Mouse (Mus musculus): ENCODE results near the gene Abca12. TPM values are rescaled to one million over a fixed set of nuclear protein-coding genes. Genes with fewer than 3 reads are reported as not detected.

Abca12 gene
- 0.14 TPM in 1 of 2 replicates, not detected in the other for polyA plus RNA-seq (2014; fragmentation: Nextera tagmentation; extraction: Ambion mirVana)

DNA sequence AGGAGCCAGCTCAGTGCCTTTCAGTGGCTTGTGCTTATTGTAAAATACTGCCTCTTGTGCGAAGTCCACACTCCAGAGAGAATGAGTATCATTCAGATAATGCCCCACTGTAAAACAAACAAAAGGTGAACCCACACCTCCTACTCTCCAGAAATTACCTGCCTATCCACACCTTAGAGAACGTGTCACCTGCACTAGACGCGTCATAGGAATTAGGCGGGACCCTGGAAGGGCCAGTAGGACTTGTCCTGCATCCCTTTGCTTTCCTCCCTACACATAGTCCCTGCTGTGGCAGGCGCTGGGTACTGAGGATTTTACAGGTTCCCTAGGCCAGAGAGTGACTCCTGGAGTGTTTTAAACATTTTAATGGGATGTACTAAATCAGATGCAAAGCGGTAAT lies at the start of gene Abca12:
TSS of gene Abca12 (minus strand) at position 101 of the 400 bp plus-strand sequence.
- no peaks in the 10 kb centered on the region for H3K9me3 ChIP-seq (ENCODE audit: control insufficient read depth, low read length)
- H3K27ac ChIP-seq (ENCODE audit: low read depth, low read length): no peak within 1 kb of the TSS
- H3K36me3 ChIP-seq (ENCODE audit: control insufficient read depth, insufficient read depth, low read length): no peaks in the 10 kb centered on the region
- ATAC-seq (ENCODE audit: low FRiP score) (no peak), DNase-seq (ENCODE audit: low spot score) (no peak)
- no peaks in the 10 kb centered on the region for H3K27me3 ChIP-seq (ENCODE audit: control insufficient read depth, insufficient read depth, low read length)
- H3K4me3 ChIP-seq (ENCODE audit: low read depth, low read length): no peak within 1 kb of the TSS
- no peak within 1 kb of the TSS for H3K4me2 ChIP-seq (replicated peaks; ENCODE audit: low read depth, low read length)
- H3K4me1 ChIP-seq (replicated peaks; ENCODE audit: control insufficient read depth, insufficient read depth, low read length): no peaks in the 10 kb centered on the region
- no peak within 1 kb of the TSS for H3K9ac ChIP-seq (ENCODE audit: low read depth, low read length)
- 86% methylated on average over 7 of the region's 7 CpGs for WGBS

DNA sequence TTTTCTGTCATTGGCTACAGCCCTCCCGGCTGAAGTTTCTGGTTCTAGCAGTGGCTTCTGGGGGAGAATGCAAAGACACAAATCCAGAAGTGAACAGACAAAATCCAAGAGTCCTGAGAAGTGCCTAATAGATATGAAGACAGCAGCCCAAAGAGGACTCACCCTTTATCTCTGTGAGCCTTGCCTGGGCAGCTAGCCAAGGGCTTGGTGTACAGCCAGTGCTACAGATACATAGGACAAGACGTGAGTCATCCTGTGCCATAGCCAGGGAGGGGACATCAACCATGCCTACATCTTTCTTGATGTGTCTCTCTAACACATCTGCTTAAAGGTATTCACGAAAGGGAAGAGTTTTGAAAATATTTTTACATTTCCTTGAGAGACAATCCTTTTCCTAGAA lies 43.3 kb upstream of the Abca12 start:
- no peaks in the 10 kb centered on the region for H3K27me3 ChIP-seq (ENCODE audit: control insufficient read depth, insufficient read depth, low read length)
- no peak for ATAC-seq (ENCODE audit: low FRiP score)
- WGBS: 84% methylated on average over 3 of the region's 3 CpGs
- H3K4me2 ChIP-seq (replicated peaks; ENCODE audit: low read depth, low read length): no peak overlapping the region
- no peaks in the 10 kb centered on the region for H3K9me3 ChIP-seq (ENCODE audit: control insufficient read depth, low read length)
- no peak overlapping the region for H3K4me3 ChIP-seq (ENCODE audit: low read depth, low read length)
- no peaks in the 10 kb centered on the region for H3K36me3 ChIP-seq (ENCODE audit: control insufficient read depth, insufficient read depth, low read length)
- no peak overlapping the region for H3K27ac ChIP-seq (ENCODE audit: low read depth, low read length)
- no peak for DNase-seq (ENCODE audit: low spot score)
- no peaks in the 10 kb centered on the region for H3K4me1 ChIP-seq (replicated peaks; ENCODE audit: control insufficient read depth, insufficient read depth, low read length)
- H3K9ac ChIP-seq (ENCODE audit: low read depth, low read length): no peak overlapping the region

DNA sequence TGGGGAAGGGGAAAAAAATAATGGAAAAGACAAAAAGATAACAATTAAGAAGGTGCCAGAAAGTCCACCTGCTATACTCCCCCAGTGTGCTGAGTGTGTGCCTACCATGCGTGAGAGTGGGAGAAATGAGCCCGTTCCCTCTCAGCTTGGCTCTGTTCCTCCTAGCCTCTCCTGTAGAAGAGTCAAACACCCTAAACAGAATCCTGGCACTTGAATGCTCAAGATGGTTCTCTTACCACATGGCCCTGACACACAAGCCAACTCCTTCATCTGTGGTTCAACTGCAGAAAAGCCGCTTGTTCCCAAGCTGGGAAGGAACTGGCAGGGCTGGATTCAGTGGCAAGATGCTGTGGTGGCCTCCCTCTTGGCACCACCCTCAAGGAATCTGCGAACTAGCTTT lies 32.7 kb upstream of the Abca12 start:
- H3K36me3 ChIP-seq (ENCODE audit: control insufficient read depth, insufficient read depth, low read length): no peaks in the 10 kb centered on the region
- no peaks in the 10 kb centered on the region for H3K9me3 ChIP-seq (ENCODE audit: control insufficient read depth, low read length)
- H3K4me2 ChIP-seq (replicated peaks; ENCODE audit: low read depth, low read length): no peak overlapping the region
- no peaks in the 10 kb centered on the region for H3K27me3 ChIP-seq (ENCODE audit: control insufficient read depth, insufficient read depth, low read length)
- no peaks in the 10 kb centered on the region for H3K4me1 ChIP-seq (replicated peaks; ENCODE audit: control insufficient read depth, insufficient read depth, low read length)
- no peak overlapping the region for H3K4me3 ChIP-seq (ENCODE audit: low read depth, low read length)
- ATAC-seq (ENCODE audit: low FRiP score): no peak
- H3K9ac ChIP-seq (ENCODE audit: low read depth, low read length): no peak overlapping the region
- 90% methylated on average over 4 of the region's 4 CpGs for WGBS
- H3K27ac ChIP-seq (ENCODE audit: low read depth, low read length): no peak overlapping the region
- no peak for DNase-seq (ENCODE audit: low spot score)

DNA sequence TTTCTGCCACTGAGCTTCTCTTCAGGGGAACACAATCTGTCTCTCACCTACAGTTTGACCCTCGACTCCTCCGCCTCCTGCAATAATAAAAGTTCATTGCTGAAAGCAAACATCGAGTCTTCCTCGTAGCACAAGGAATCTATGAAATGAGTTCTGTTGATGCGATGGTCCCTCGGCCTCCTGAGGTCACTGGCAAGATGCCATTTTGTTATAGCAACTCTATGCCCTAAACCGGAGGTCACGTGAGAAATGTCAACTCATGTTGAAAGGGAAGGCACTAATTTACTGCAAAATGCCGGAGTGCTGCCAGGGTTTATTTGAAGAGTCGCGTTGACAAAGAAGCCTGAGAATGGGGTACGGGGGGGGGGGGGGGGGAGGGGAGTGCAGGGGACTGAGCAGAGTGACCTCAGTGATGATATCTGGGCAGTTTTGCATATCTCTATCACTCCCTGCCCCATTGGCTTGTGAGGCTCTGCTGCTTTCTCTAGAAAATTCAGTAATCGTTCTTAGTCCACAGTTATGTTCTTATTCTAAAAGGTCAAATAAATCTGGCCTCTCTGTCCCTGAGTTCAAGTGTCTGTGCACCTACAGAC lies 7.1 kb upstream of the Abca12 start:
- Histone ChIP-seq H3K4me1 (replicated peaks; ENCODE audit: control insufficient read depth, insufficient read depth, low read length) (no peaks in the 10 kb centered on the region), H3K36me3 (ENCODE audit: control insufficient read depth, insufficient read depth, low read length) (no peaks in the 10 kb centered on the region), H3K4me3 (ENCODE audit: low read depth, low read length) (no peak overlapping the region), H3K27ac (ENCODE audit: low read depth, low read length) (no peak overlapping the region), H3K9me3 (ENCODE audit: control insufficient read depth, low read length) (no peaks in the 10 kb centered on the region), H3K27me3 (ENCODE audit: control insufficient read depth, insufficient read depth, low read length) (no peaks in the 10 kb centered on the region), H3K4me2 (replicated peaks; ENCODE audit: low read depth, low read length) (no peak overlapping the region), H3K9ac (ENCODE audit: low read depth, low read length) (no peak overlapping the region)
- WGBS: 66% methylated on average over 12 of the region's 13 CpGs
- no peak for ATAC-seq (ENCODE audit: low FRiP score)
- no peak for DNase-seq (ENCODE audit: low spot score)

DNA sequence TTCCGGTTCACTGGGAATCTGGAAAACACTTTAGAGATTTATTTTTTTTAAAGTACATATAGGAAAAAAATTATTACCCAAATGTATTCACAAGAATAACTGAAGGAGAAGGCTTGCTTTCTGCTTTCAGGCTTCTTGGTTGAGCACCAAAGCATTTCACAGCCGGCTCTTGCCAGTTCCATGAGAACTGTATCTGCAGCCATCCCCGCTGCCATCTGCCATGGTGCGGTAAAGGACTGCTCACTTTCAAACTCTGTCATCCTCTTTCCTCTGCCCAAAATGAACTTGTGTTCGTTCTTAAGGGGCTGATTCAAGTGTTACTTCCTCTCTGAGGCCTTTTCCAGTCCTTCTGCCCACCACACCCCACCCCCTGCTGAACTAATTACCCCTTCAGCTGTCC lies 3.8 kb upstream of the Abca12 start:
- 87% methylated on average over 5 of the region's 5 CpGs for WGBS

DNA sequence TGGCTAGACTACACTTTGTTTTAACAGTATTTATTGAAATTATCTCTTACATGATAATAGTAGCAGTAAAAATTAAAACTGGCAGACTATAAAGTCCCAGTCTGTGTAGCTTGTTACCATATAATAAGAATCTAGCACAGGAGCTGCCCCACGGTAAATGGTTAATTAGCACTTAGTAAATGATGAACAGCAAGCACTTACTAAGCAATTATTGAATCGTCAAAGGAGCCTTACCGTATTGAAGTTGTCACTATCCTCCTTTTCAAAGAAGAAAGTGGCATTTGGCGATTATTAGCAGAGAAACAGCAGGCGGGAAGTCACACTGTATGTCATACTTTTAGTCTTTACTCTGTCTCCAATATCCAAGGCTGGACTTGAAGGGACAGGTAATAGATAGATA lies 3.2 kb upstream of the Abca12 start:
- ATAC-seq (ENCODE audit: low FRiP score): no peak
- H3K27me3 ChIP-seq (ENCODE audit: control insufficient read depth, insufficient read depth, low read length): no peaks in the 10 kb centered on the region
- no peak overlapping the region for H3K27ac ChIP-seq (ENCODE audit: low read depth, low read length)
- H3K9me3 ChIP-seq (ENCODE audit: control insufficient read depth, low read length): no peaks in the 10 kb centered on the region
- no peak overlapping the region for H3K4me2 ChIP-seq (replicated peaks; ENCODE audit: low read depth, low read length)
- H3K4me3 ChIP-seq (ENCODE audit: low read depth, low read length): no peak overlapping the region
- H3K4me1 ChIP-seq (replicated peaks; ENCODE audit: control insufficient read depth, insufficient read depth, low read length): no peaks in the 10 kb centered on the region
- no peak overlapping the region for H3K9ac ChIP-seq (ENCODE audit: low read depth, low read length)
- H3K36me3 ChIP-seq (ENCODE audit: control insufficient read depth, insufficient read depth, low read length): no peaks in the 10 kb centered on the region
- WGBS: 85% methylated on average over 5 of the region's 5 CpGs
- no peak for DNase-seq (ENCODE audit: low spot score)

More for the DNA sequence above, 3.8 kb upstream of the Abca12 start:
- no peak for ATAC-seq (ENCODE audit: low FRiP score)
- DNase-seq (ENCODE audit: low spot score): no peak
- H3K36me3 ChIP-seq (ENCODE audit: control insufficient read depth, insufficient read depth, low read length): no peaks in the 10 kb centered on the region
- H3K27ac ChIP-seq (ENCODE audit: low read depth, low read length): no peak overlapping the region
- no peak overlapping the region for H3K4me2 ChIP-seq (replicated peaks; ENCODE audit: low read depth, low read length)
- H3K4me1 ChIP-seq (replicated peaks; ENCODE audit: control insufficient read depth, insufficient read depth, low read length): no peaks in the 10 kb centered on the region
- no peaks in the 10 kb centered on the region for H3K9me3 ChIP-seq (ENCODE audit: control insufficient read depth, low read length)
- H3K4me3 ChIP-seq (ENCODE audit: low read depth, low read length): no peak overlapping the region
- no peak overlapping the region for H3K9ac ChIP-seq (ENCODE audit: low read depth, low read length)
- no peaks in the 10 kb centered on the region for H3K27me3 ChIP-seq (ENCODE audit: control insufficient read depth, insufficient read depth, low read length)

DNA sequence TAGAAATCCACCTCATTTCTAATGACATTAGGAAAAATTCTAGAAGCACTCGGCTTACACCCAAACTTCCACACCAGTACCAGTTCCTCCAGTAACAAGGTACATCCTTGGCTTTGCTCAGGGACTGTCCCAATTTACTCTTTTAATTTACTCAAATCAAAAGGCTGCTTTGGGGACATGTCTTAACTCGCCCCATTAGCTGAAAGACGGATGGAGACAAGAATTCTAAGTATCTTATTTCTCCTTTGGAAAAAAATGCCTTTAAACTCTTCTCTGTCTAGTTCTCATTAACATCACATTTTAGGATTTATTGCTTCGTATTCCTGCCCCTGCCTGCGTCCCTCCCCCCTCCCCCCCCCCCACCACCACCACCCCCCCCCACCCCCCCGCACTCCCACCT lies 626 bp downstream of the Abca12 start:
- no peaks in the 10 kb centered on the region for H3K9me3 ChIP-seq (ENCODE audit: control insufficient read depth, low read length)
- no peaks in the 10 kb centered on the region for H3K4me1 ChIP-seq (replicated peaks; ENCODE audit: control insufficient read depth, insufficient read depth, low read length)
- no peak overlapping the region for H3K9ac ChIP-seq (ENCODE audit: low read depth, low read length)
- no peak overlapping the region for H3K4me2 ChIP-seq (replicated peaks; ENCODE audit: low read depth, low read length)
- no peak for ATAC-seq (ENCODE audit: low FRiP score)
- no peaks in the 10 kb centered on the region for H3K36me3 ChIP-seq (ENCODE audit: control insufficient read depth, insufficient read depth, low read length)
- no peaks in the 10 kb centered on the region for H3K27me3 ChIP-seq (ENCODE audit: control insufficient read depth, insufficient read depth, low read length)
- no peak overlapping the region for H3K27ac ChIP-seq (ENCODE audit: low read depth, low read length)
- 77% methylated on average over 5 of the region's 6 CpGs for WGBS
- no peak overlapping the region for H3K4me3 ChIP-seq (ENCODE audit: low read depth, low read length)
- no peak for DNase-seq (ENCODE audit: low spot score)

DNA sequence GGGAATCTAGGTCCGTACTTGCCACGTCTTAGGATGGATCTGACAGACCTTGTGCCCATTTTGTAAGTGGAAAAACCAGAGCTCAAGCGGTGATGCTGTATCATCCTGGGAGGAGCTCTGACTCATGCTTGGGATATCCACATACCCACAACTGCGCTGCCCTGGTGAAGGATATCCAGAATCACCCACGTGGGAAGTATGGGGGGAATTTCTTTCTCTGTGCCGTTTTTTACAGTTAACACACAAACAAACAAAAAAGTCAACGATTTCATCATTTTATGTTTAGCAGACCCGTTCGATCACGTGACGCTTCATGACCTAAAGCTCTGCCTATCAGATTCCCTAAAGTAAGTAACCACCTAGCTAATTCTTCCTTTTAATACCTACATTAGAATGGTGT lies 1.6 kb downstream of the Abca12 start:
- DNase-seq (ENCODE audit: low spot score): no peak
- no peak overlapping the region for H3K4me3 ChIP-seq (ENCODE audit: low read depth, low read length)
- no peak overlapping the region for H3K27ac ChIP-seq (ENCODE audit: low read depth, low read length)
- no peaks in the 10 kb centered on the region for H3K27me3 ChIP-seq (ENCODE audit: control insufficient read depth, insufficient read depth, low read length)
- H3K9ac ChIP-seq (ENCODE audit: low read depth, low read length): no peak overlapping the region
- no peak overlapping the region for H3K4me2 ChIP-seq (replicated peaks; ENCODE audit: low read depth, low read length)
- no peaks in the 10 kb centered on the region for H3K36me3 ChIP-seq (ENCODE audit: control insufficient read depth, insufficient read depth, low read length)
- H3K9me3 ChIP-seq (ENCODE audit: control insufficient read depth, low read length): no peaks in the 10 kb centered on the region
- 87% methylated on average over 11 of the region's 11 CpGs for WGBS
- no peaks in the 10 kb centered on the region for H3K4me1 ChIP-seq (replicated peaks; ENCODE audit: control insufficient read depth, insufficient read depth, low read length)
- no peak for ATAC-seq (ENCODE audit: low FRiP score)

DNA sequence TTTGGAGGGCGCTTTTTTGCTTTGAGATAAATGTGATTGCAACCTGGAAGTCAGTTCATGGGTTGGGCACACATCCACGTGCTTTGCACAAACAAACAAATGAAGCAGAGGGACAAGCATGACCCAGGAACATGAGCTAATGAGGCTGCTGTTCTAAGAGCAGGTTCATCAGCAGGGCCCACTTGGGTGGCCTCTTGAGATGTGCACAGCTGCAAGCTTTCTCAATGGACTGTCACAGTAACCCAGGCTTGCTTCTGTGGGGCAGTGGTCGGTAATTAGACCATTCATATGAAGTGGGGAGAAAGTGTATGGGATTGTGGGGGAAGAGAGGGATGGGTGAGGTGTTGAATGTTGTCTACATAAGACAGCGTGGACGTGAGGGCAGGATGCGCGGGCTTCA lies 7.0 kb downstream of the Abca12 start:
- H3K4me3 ChIP-seq (ENCODE audit: low read depth, low read length): no peak overlapping the region
- H3K9ac ChIP-seq (ENCODE audit: low read depth, low read length): no peak overlapping the region
- no peaks in the 10 kb centered on the region for H3K27me3 ChIP-seq (ENCODE audit: control insufficient read depth, insufficient read depth, low read length)
- no peak for ATAC-seq (ENCODE audit: low FRiP score)
- 81% methylated on average over 7 of the region's 7 CpGs for WGBS
- H3K9me3 ChIP-seq (ENCODE audit: control insufficient read depth, low read length): no peaks in the 10 kb centered on the region
- DNase-seq (ENCODE audit: low spot score): no peak
- no peaks in the 10 kb centered on the region for H3K36me3 ChIP-seq (ENCODE audit: control insufficient read depth, insufficient read depth, low read length)
- H3K4me1 ChIP-seq (replicated peaks; ENCODE audit: control insufficient read depth, insufficient read depth, low read length): no peaks in the 10 kb centered on the region
- H3K27ac ChIP-seq (ENCODE audit: low read depth, low read length): no peak overlapping the region
- no peak overlapping the region for H3K4me2 ChIP-seq (replicated peaks; ENCODE audit: low read depth, low read length)

Measured in hindbrain, embryonic 11.5 days (tissue).